Mouse (Mus musculus): ENCODE measurements around the gene Hist1h4k. TPM values are rescaled to one million over a fixed set of nuclear protein-coding genes. Genes with fewer than 3 reads are reported as not detected.
"Not testable (repeated sequence)": the region's sequence is repeated elsewhere in the genome, so short reads cannot be mapped to it uniquely, and the experiment has no call there.

The Hist1h4k gene
- polyA plus RNA-seq, 1 experiment = 6.3 TPM

- TF ChIP-seq TCF12 (IDR thresholded peaks at IDR 0.05; ENCODE audit: insufficient read depth, poor library complexity, severe bottlenecking) (no peak), CEBPB (IDR thresholded peaks at IDR 0.05; ENCODE audit: insufficient read depth, poor library complexity, severe bottlenecking) (0 out of 2 replicates have a peak, but pooled peaks have one; percentile 5), MYOD1 (IDR thresholded peaks at IDR 0.05; ENCODE audit: control insufficient read depth in 1 of 3, insufficient read length in 2 of 3, low read depth in 2 of 3) (no peak)
- Histone ChIP-seq H3K79me2 (ENCODE audit: control insufficient read depth, insufficient read depth) (no peaks in the 10 kb centered on the region), H3K4me3 (peak overlapping the region; percentile 18), H3K4me2 (ENCODE audit: low read depth) (peak overlapping the region; percentile 85), H3ac (ENCODE audit: control insufficient read depth, insufficient read length) (no peak overlapping the region), H3K27me3 (ENCODE audit: control insufficient read depth, insufficient read depth, insufficient read length) (no peaks in the 10 kb centered on the region), H3K36me3 (ENCODE audit: control insufficient read depth, insufficient read depth) (no peaks in the 10 kb centered on the region)
Measured at GRCm38 (mm10) chr13:21783734-21784161, 33.4 kb upstream of the Hist1h4k start.

- TF ChIP-seq POLR2A (IDR thresholded peaks at IDR 0.05; ENCODE audit: insufficient read length, low read depth) = peak; percentile 54
- no peak for TF ChIP-seq USF1 (IDR thresholded peaks at IDR 0.05; ENCODE audit: low read depth)
- Histone ChIP-seq H3K4me2 (ENCODE audit: low read depth) (peak within 1 kb of the TSS; percentile 85), H3K27me3 (ENCODE audit: control insufficient read depth, insufficient read depth, insufficient read length) (no peaks in the 10 kb centered on the region), H3K4me3 (peak within 1 kb of the TSS; percentile 18), H3K79me2 (ENCODE audit: control insufficient read depth, insufficient read depth) (no peaks in the 10 kb centered on the region), H3K36me3 (ENCODE audit: control insufficient read depth, insufficient read depth) (no peaks in the 10 kb centered on the region), H3ac (ENCODE audit: control insufficient read depth, insufficient read length) (no peak within 1 kb of the TSS)
Measured at GRCm38 (mm10) chr13:21783255-21783617, 32.9 kb upstream of the Hist1h4k start, which contains the start of gene Hist1h3i. Gene Hist1h3i (minus strand): TSS chr13:21783370.

DNA sequence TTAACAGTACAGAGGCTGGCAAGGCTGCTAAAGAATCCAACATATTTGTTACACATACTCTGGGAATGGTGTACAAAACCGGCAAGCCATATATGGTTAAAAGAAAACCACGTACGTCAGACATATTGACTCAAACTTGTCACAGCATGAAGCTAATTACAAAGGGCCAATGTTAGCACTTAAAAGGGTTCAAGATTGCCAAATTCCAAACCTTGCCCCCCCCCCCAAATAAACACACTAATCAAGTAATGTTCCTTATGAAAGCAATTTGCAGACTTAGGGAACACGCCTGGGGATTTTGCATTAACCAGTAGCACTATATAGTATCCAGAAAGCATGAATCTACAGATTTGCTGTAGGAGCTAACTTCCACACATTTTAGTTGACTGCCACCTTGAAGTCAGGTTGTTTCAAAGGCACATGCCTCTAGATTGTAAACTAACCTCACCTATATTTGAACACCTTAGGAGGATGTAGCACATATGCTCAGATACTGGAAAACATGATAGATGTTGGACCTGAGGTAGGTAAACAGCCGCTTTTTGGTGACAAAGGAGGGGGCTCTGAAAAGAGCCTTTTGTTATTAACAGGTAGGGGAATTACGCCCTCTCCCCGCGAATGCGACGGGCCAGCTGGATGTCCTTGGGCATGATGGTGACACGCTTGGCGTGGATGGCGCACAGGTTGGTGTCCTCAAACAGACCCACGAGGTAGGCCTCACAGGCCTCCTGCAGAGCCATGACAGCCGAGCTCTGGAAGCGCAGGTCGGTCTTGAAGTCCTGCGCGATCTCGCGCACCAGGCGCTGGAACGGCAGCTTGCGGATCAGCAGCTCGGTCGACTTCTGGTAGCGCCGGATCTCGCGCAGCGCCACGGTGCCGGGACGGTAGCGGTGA, 32.3 kb upstream of the Hist1h4k start:
- peak; percentile 85 for TF ChIP-seq SRF (IDR thresholded peaks at IDR 0.05; ENCODE audit: control insufficient read depth, insufficient read length, low read depth)
- peak; percentile 85 for TF ChIP-seq POLR2A (IDR thresholded peaks at IDR 0.05; ENCODE audit: insufficient read length, low read depth)
- TF ChIP-seq POLR2AphosphoS2 (IDR thresholded peaks at IDR 0.05; ENCODE audit: insufficient read length, low read depth) = peak; percentile 93
- H3K36me3 ChIP-seq (ENCODE audit: control insufficient read depth, insufficient read depth); H3K27me3 ChIP-seq (ENCODE audit: control insufficient read depth, insufficient read depth, insufficient read length); H3K79me2 ChIP-seq (ENCODE audit: control insufficient read depth, insufficient read depth); H3ac ChIP-seq (ENCODE audit: control insufficient read depth, insufficient read length): not testable (repeated sequence)
- Histone ChIP-seq H3K4me2 (ENCODE audit: low read depth) (peak overlapping the region; percentile 72), H3K4me3 (peak overlapping the region; percentile 18)

DNA sequence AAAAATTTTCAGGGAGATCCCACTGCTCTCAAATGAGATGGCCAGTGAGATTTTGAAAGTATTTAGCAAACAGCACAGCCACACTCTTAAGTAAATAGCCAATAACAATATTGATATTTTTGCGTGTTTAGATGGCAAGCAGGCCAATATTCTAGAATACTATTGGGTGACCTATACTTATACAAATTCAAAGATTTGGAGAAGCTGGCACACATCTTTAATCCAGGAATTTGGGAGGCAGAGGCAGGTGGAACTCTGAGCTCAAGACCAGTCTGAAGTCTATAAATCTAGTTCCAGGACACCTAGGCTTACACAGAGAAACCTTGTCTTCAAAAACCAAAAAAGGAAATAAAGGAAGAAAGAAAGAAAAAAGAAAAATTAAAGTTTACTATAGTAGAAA, 31.3 kb upstream of the Hist1h4k start:
- Histone ChIP-seq H3K27me3 (ENCODE audit: control insufficient read depth, insufficient read depth, insufficient read length) (no peaks in the 10 kb centered on the region), H3K4me2 (ENCODE audit: low read depth) (peak overlapping the region; percentile 72)

DNA sequence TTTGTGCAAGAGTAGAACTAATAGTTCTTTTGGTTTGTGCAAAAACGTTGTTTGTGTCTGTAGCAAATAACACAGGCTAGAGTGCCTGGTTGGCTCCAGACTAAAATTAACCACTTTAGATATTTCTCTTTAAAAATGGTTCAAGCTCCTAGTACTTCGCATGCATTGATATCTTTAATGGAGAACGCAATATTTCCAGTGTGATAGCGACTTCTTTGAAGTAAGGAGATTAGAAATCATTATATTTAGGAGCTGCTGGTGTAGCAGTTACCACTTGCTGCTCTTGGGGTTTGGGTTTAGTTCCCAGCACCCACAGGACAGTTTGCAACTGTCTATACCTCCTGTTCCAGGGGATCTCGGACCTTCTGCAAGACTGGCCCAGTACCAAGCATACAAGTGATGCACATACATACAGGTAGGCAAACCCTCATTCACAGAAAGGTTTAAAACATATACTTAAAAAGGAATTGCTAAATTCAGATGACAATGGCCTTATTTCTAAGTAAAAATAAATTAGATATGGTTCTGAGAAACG, 30.8 kb upstream of the Hist1h4k start:
- no peak overlapping the region for H3ac ChIP-seq (ENCODE audit: control insufficient read depth, insufficient read length)
- H3K79me2 ChIP-seq (ENCODE audit: control insufficient read depth, insufficient read depth) = no peaks in the 10 kb centered on the region
- no peaks in the 10 kb centered on the region for H3K36me3 ChIP-seq (ENCODE audit: control insufficient read depth, insufficient read depth)
- peak overlapping the region; percentile 95 for H3K4me2 ChIP-seq (ENCODE audit: low read depth)
- TF ChIP-seq USF1 (IDR thresholded peaks at IDR 0.05; ENCODE audit: low read depth) (no peak), REST (IDR thresholded peaks at IDR 0.05; ENCODE audit: insufficient read depth, insufficient read length) (no peak), TCF3 (IDR thresholded peaks at IDR 0.05; ENCODE audit: insufficient read length, low read depth) (no peak), TCF12 (IDR thresholded peaks at IDR 0.05; ENCODE audit: insufficient read depth, poor library complexity, severe bottlenecking) (no peak), POLR2AphosphoS2 (IDR thresholded peaks at IDR 0.05; ENCODE audit: insufficient read length, low read depth) (no peak), SRF (IDR thresholded peaks at IDR 0.05; ENCODE audit: control insufficient read depth, insufficient read length, low read depth) (no peak), MYOG (IDR thresholded peaks at IDR 0.05; ENCODE audit: control insufficient read depth in 1 of 3, insufficient read depth in 1 of 3, insufficient read length in 2 of 3, low read depth in 2 of 3) (no peak), MAX (IDR thresholded peaks at IDR 0.05; ENCODE audit: low read depth) (no peak), POLR2A (IDR thresholded peaks at IDR 0.05; ENCODE audit: insufficient read length, low read depth) (no peak), MYOD1 (IDR thresholded peaks at IDR 0.05; ENCODE audit: control insufficient read depth in 1 of 3, insufficient read length in 2 of 3, low read depth in 2 of 3) (no peak), E2F4 (IDR thresholded peaks at IDR 0.05; ENCODE audit: insufficient read depth) (no peak)
- no peaks in the 10 kb centered on the region for H3K27me3 ChIP-seq (ENCODE audit: control insufficient read depth, insufficient read depth, insufficient read length)
- H3K4me3 ChIP-seq = peak overlapping the region; percentile 58

More for the DNA sequence above, 31.3 kb upstream of the Hist1h4k start:
- no peak overlapping the region for H3K4me3 ChIP-seq
- no peaks in the 10 kb centered on the region for H3K36me3 ChIP-seq (ENCODE audit: control insufficient read depth, insufficient read depth)
- TF ChIP-seq E2F4 (IDR thresholded peaks at IDR 0.05; ENCODE audit: insufficient read depth) (no peak), MAX (IDR thresholded peaks at IDR 0.05; ENCODE audit: low read depth) (no peak), REST (IDR thresholded peaks at IDR 0.05; ENCODE audit: insufficient read depth, insufficient read length) (no peak), POLR2A (IDR thresholded peaks at IDR 0.05; ENCODE audit: insufficient read length, low read depth) (no peak), USF1 (IDR thresholded peaks at IDR 0.05; ENCODE audit: low read depth) (no peak), TCF3 (IDR thresholded peaks at IDR 0.05; ENCODE audit: insufficient read length, low read depth) (no peak), MYOD1 (IDR thresholded peaks at IDR 0.05; ENCODE audit: control insufficient read depth in 1 of 3, insufficient read length in 2 of 3, low read depth in 2 of 3) (no peak), POLR2AphosphoS2 (IDR thresholded peaks at IDR 0.05; ENCODE audit: insufficient read length, low read depth) (no peak), SRF (IDR thresholded peaks at IDR 0.05; ENCODE audit: control insufficient read depth, insufficient read length, low read depth) (no peak), CEBPB (IDR thresholded peaks at IDR 0.05; ENCODE audit: insufficient read depth, poor library complexity, severe bottlenecking) (no peak), MYOG (IDR thresholded peaks at IDR 0.05; ENCODE audit: control insufficient read depth in 1 of 3, insufficient read depth in 1 of 3, insufficient read length in 2 of 3, low read depth in 2 of 3) (no peak)
- H3K79me2 ChIP-seq (ENCODE audit: control insufficient read depth, insufficient read depth) = no peaks in the 10 kb centered on the region
- H3ac ChIP-seq (ENCODE audit: control insufficient read depth, insufficient read length) = no peak overlapping the region

Data from myocyte (in vitro differentiated cells).